Mouse (Mus musculus) layer of hippocampus, adult 2 months (tissue): ENCODE measurements around the gene Aak1. TPM values are rescaled to one million over a fixed set of nuclear protein-coding genes. Genes with fewer than 3 reads are reported as not detected.

Experiments used
- DNase-seq, 2 experiments: peaks; one replicate each; pipeline ENCODE4 v3.0.0; 2022; ENCODE audit warnings: low spot score in 2 of 2
- H3K27ac ChIP-seq: fragments of 200-600 bp; 2 replicates; pipeline ENCODE4 v1.8.1; 2022
- H3K4me3 ChIP-seq: fragments of 200-600 bp; 2 replicates; pipeline ENCODE4 v1.8.1; 2022; ENCODE audit warnings: mild to moderate bottlenecking
- CTCF ChIP-seq: fragments of 200-600 bp; conservative IDR thresholded peaks from 2 replicates; pipeline ENCODE4 v1.8.1; 2022; ENCODE audit warnings: antibody characterized with exemption, mild to moderate bottlenecking, moderate library complexity
- total RNA-seq, 2 experiments: library from RNA; stranded (reverse); gene quantifications; 2 replicates each; pipeline ENCODE4 v1.2.3; 2021

Aak1 gene
- total RNA-seq, 2 experiments from 2014 or later, result 445 to 462 TPM

DNA sequence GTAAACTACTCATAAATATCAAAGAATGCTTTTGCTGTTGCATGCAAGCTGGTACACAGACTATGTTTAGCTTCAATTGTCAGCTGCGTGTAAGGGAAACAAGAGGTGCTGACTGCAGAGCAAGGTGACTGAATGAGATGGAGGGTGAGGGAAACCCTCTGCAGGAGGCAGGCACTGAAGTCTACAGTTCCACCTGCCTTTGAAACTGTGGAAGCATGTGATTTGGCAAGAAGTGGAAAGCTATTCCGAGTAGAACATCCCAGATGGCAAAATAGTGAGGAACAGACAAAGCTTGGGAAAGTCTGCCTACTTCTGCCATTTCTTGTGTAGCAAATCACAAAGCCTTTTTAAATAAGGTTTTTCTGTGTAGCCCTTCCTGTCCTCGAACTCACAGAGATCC, 106.4 kb downstream of the Aak1 start:
- no peak for TF ChIP-seq CTCF
- DNase-seq, result peak; percentile 40 to 73
- H3K27ac ChIP-seq, result peak overlapping the region; percentile 84
- H3K4me3 ChIP-seq, result no peak overlapping the region

DNA sequence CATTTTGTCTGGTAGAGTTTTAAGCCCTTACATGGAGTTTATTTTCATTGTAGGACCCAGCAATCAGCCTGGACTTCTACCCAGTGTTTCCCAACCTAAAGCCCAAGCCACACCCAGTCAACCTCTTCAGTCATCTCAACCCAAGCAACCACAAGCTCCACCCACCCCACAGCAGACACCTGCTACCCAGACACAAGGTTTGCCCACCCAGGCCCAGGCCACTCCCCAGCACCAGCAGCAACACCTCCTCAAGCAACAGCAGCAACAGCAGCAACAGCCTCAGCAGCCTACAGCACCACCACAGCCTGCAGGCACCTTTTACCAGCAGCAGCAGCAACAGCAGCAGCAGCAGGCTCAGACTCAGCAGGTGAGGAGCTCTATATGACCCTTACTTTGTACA, 106.9 kb downstream of the Aak1 start:
- Histone ChIP-seq H3K4me3 (no peak overlapping the region), H3K27ac (peak overlapping the region; percentile 84)
- DNase-seq, result no peak
- TF ChIP-seq CTCF, result no peak

DNA sequence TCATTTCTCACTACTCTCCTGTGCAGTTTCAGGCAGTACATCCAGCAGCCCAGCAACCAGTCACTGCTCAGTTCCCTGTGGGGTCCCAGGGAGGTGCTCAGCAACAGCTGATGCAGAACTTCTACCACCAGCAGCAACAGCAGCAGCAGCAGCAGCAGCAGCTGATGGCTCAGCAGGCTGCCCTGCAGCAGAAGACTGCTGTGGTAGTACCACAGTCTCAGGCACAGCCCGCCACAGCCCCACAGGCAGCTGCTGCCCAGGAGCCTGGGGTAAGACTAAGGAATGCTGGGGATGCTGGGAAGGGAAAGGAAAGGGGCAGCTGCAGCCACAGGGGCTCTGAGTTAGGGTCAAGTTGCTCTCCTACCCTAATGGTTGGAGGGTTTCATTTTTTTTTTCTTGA, 109.7 kb downstream of the Aak1 start:
- DNase-seq, result no peak
- no peak overlapping the region for H3K27ac ChIP-seq
- no peak for TF ChIP-seq CTCF
- no peak overlapping the region for H3K4me3 ChIP-seq

DNA sequence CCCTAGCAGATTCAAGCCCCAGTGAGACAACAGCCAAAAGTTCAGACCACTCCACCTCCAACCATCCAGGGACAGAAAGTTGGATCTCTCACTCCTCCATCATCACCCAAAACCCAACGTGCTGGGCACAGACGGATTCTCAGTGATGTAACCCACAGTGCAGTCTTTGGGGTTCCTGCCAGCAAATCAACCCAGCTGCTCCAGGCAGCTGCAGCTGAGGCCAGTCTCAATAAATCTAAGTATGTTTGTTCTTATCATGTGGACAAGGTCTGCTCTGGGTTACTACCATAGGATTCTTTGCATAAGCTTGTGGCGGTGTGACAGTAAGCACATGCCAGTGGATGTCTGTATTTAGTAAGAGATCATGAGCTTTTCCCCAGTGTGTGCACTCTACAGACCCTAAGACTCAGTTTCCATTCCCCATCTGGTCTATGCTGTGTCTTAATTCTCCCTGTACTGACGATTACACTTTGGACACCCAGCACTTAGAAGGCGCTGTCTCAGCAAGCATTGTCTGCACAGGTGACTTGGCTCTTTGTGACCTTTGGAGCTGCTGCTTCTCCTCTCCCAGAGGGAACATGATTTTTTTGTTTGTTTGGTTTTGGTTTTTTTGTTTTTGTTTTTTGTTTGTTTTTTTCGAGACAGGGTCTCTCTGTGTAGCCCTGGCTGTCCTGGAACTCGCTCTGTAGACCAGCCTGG, 114.8 kb downstream of the Aak1 start:
- DNase-seq, result no peak
- 0 out of 2 replicates have a peak overlapping the region, but pooled peaks have one; percentile 18 for H3K27ac ChIP-seq
- H3K4me3 ChIP-seq, result no peak overlapping the region
- no peak for TF ChIP-seq CTCF

DNA sequence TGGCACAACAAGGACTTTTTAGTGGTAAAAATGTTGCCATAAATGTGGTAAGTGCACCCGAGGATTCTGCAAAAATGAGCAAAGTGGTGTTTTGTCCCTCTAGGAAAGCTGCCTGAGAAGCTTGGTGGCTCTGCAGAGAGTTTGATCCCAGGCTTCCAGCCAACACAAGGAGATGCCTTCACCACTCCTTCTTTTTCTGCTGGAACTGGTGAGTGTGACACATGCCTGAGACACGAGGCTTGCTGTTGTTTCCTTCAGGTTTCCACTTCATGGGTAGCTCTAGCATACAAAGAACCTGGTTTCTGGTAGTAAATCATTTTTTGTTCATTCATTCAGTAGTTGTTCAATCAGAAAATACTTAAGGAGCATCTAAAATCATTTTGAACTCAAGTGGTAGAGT, 117.8 kb downstream of the Aak1 start:
- DNase-seq, result no peak
- TF ChIP-seq CTCF, result no peak
- H3K27ac ChIP-seq, result no peak overlapping the region
- H3K4me3 ChIP-seq, result no peak overlapping the region

DNA sequence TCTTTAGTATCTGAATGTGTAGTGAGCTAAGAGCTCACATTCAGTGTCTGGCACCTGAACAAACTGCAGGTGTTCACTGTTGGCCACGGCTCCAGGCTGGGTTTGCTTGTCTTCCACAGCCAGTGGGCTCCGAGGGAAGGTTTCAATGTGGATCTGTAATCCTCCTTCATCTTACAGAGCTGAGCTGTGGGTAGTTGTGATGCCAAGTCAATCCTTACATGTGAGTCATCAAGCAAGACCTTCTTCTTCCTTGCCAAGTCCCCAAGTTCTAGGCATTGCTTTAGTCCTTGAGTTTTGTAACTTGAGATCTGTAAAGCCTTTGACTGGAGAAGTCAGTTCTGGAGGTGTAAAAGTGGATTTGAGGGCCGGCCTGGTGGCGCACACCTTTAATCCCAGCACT, 124.6 kb downstream of the Aak1 start:
- H3K4me3 ChIP-seq, result no peak overlapping the region
- TF ChIP-seq CTCF, result no peak
- DNase-seq, result no peak

DNA sequence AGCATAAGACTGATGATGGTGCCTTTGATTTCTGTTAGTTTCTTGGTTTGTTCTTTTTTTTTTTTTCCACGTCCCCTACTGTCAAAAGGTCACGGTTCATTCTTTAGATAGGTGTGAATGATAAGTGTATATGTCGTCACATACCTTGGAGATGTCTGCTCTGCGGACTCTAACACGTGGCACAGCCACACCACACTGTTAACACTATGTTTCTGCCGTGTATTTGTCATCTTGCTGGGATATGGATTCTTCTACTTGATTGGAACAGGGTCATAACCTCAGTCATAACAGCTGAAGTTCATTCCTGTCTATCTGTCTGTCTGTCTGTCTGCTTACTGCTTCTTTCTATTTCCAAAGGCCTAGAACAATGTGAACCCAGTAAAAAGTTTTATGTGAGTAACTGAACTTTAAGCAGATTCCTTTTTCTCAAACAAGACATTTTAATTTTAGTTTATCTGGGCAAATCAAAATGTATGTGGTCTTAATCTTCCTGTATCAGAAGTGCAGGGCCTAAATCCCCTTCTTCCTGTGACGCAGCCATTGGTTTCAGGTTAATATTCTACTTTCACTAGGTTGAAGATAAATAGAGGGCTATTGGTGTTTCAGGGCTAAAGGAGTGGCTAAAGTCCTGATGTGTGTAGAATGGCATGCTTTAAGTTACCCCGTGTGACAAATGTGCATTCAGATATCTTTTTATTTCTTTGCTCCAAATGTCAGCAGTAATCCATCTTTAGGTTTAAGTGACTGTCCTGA, 129.0 kb downstream of the Aak1 start:
- Histone ChIP-seq H3K4me3 (no peak overlapping the region), H3K27ac (no peak overlapping the region)
- no peak for DNase-seq
- no peak for TF ChIP-seq CTCF

More for the DNA sequence above, 124.6 kb downstream of the Aak1 start:
- H3K27ac ChIP-seq, result no peak overlapping the region

DNA sequence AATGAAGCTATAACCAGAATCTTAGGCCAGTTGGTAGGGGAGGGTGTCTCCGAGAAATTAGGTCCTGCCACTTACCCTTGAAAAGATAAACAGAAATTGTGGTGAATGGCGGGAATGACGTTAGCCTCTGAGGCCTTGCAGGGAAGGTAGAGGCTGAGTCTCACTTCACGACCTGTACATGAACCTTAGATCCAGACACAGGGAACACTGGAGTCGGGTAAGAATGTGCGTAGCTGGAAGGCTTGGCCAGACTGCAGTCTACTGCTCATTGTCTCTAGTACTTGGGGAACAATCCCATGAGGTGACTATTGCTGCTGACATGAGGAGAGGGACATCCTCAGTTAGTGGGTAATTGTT, 129.6 kb downstream of the Aak1 start:
- no peak for TF ChIP-seq CTCF
- Histone ChIP-seq H3K4me3 (no peak overlapping the region), H3K27ac (no peak overlapping the region)
- DNase-seq, result no peak

DNA sequence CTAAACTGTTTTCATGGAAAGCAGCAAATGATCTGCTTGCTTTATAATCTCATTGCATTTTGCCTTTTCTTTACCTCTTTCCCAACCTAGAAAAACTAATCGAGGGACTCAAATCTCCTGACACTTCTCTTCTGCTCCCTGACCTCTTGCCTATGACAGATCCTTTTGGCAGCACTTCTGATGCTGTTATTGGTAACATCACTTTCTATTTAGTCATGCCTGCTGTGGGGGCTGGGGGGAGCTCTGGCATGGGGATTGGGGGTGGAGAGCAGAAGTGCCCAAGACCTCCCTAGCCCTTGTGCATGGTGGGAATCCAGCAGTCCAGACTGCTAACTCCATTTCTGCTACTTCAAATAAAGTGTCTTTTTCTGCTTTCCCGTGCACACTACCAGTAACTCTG, 131.9 kb downstream of the Aak1 start:
- no peak overlapping the region for H3K27ac ChIP-seq
- H3K4me3 ChIP-seq, result no peak overlapping the region
- TF ChIP-seq CTCF, result no peak
- no peak for DNase-seq

DNA sequence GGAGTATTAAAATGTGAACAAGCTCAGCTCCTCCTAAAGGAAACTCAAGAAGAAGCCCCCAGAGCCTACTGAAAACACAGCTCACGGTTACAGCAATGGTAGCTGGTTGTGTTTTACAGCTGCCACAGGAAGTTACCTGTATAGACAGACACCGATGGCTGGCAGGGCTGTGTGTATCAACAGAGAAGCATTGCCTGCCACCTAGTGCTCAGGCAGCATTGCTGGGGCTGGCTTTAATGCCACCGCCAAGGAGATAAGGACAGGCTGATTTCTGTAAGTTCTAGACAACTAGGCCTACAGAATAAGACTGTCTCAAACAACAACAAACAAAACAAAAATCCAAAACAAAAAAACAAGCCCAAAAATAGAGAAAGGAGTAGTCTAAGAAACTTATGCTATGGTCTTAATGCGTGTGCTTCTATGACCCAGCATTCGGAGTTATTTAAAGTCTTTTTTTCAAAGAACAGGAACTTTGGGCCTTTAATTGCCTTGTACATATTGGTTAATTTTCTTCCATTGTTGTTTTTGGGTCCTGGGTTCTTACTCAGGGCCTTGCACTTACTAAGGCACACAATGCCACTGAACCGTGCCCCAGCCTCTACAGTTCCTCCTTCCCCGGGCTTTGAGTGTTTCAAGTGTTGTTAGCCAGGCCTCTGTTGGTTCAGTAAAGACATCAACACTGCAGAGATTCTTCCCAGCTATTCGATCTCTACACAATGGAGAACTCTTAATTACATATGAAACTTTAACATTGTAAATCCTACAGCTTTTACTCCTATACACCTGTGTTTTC, 136.2 kb downstream of the Aak1 start:
- DNase-seq, result no peak
- no peak overlapping the region for H3K4me3 ChIP-seq
- no peak overlapping the region for H3K27ac ChIP-seq
- TF ChIP-seq CTCF, result peak; percentile 45

DNA sequence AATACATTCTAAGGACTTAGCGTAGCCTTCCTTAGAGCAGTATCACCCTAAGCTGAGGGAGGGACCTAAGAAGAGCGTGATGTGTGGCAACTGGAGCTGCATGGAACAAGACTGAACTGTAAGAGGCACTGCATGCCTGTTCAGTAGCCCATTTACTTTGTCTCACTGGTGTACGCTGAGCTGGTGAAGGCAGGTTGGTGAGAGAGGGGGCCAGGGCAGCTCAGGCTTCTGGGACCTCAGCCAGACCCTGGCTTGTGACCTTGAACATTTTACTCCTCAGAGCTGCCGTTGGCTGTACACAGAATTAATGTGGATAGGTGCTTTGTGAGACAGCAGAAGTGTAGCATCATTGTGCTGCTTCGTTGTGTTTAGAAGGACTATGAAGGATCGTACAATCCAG, 140.3 kb downstream of the Aak1 start:
- TF ChIP-seq CTCF, result no peak
- Histone ChIP-seq H3K27ac (0 out of 2 replicates have a peak overlapping the region, but pooled peaks have one; percentile 23), H3K4me3 (no peak overlapping the region)
- no peak for DNase-seq

DNA sequence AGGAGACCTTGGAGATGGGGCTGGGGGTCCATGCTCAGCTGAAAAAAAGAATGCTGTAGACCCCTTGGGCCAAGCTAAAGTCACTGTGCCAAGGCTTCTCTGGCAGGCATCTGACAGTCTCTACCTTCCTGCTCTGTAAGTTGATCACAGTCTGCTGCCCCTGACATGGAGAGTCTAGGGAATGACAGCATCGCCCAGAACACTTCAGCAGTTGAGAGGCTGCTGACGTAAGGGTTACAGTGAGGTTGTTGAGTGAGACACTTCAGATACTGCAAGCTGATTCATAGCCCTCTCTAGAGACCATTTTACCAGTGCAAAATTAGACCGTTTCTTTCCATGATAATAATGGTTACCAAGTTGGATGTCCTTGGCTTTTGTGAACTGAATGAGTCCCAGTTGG, 141.7 kb downstream of the Aak1 start:
- no peak for TF ChIP-seq CTCF
- H3K4me3 ChIP-seq, result no peak overlapping the region
- H3K27ac ChIP-seq, result no peak overlapping the region
- no peak for DNase-seq

DNA sequence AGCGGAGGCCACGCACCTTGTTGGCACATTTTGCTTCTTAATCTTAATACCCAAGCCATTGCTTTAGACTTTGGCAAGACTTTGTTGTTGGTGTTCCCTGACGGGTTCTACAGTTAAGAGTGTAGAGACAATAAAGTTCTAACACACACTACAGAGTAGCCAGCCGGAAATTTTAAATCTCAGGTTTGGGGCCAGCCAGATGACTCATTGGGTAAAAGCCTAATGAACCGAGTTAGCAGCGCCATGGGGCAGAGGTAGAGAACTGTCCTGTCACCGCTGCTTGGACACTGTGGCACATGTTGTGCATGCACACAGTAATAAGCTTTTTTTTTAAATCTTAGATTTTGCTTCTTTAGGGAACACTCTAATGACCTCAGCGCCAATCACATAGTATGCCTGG, 143.0 kb downstream of the Aak1 start:
- H3K4me3 ChIP-seq, result no peak overlapping the region
- no peak for DNase-seq
- TF ChIP-seq CTCF, result no peak
- H3K27ac ChIP-seq, result no peak overlapping the region
